Mouse (Mus musculus) heart, embryonic 13.5 days (tissue): ENCODE data around the gene Ccdc171. TPM values are rescaled to one million over a fixed set of nuclear protein-coding genes. Genes with fewer than 3 reads are reported as not detected.

ENCODE experiments used
- ATAC-seq: fragments of 200-750 bp; cut with Nextera tagmentation; 2 replicates; pipeline ENCODE4 v1.8.0; 2017; ENCODE audit warnings: moderate TSS enrichment; ENCODE audit not compliant: insufficient number of reproducible peaks, low FRiP score, low TSS enrichment; ENCODE audit errors: extremely low read depth
- H3K27ac ChIP-seq: fragments of 300-500 bp; sonication (generic); replicated peaks from 2 replicates; pipeline ENCODE4 v1.5.1; 2015; ENCODE audit warnings: moderate library complexity, mild to moderate bottlenecking, inconsistent platforms
- H3K27me3 ChIP-seq: fragments of 300-500 bp; sonication (generic); replicated peaks from 2 replicates; pipeline ENCODE4 v1.6.1; 2015; ENCODE audit warnings: mild to moderate bottlenecking, inconsistent platforms
- H3K36me3 ChIP-seq: fragments of 300-500 bp; sonication (generic); 2 replicates; pipeline ENCODE4 v1.6.1; 2015; ENCODE audit warnings: mild to moderate bottlenecking, inconsistent platforms
- H3K4me1 ChIP-seq: fragments of 300-500 bp; sonication (generic); 2 replicates; pipeline ENCODE4 v1.6.1; 2015; ENCODE audit warnings: inconsistent platforms
- H3K4me2 ChIP-seq: fragments of 300-500 bp; sonication (generic); 2 replicates; pipeline ENCODE4 v1.6.1; 2015; ENCODE audit warnings: inconsistent platforms, mild to moderate bottlenecking, moderate library complexity
- H3K4me3 ChIP-seq: fragments of 300-500 bp; sonication (generic); 2 replicates; pipeline ENCODE4 v1.5.1; 2015; ENCODE audit warnings: moderate library complexity, mild to moderate bottlenecking, inconsistent platforms
- H3K9ac ChIP-seq: fragments of 300-500 bp; sonication (generic); 2 replicates; pipeline ENCODE4 v1.6.1; 2015; ENCODE audit warnings: inconsistent platforms, mild to moderate bottlenecking, moderate library complexity
- H3K9me3 ChIP-seq: fragments of 300-500 bp; sonication (generic); 2 replicates; pipeline ENCODE4 v1.6.1; 2016; ENCODE audit warnings: inconsistent platforms
- whole genome bisulfite sequencing: fragments of 180-500 bp; shearing (Covaris S2); methylation state at CpG from one replicate; pipeline ENCODE4 v1.1.7; 2015; ENCODE audit warnings: mixed read lengths; 5-methylcytosine and 5-hydroxymethylcytosine counted together
- polyA plus RNA-seq: library from polyadenylated mRNA; unstranded; fragments of >200 nt; fragmentation: Nextera tagmentation; extraction: Ambion mirVana; gene quantifications from 2 replicates; pipeline ENCODE4 v1.2.1, GENCODE M21; 2015

Ccdc171 gene
- polyA plus RNA-seq, 1 experiment from 2014 or later = 2.3 TPM

DNA sequence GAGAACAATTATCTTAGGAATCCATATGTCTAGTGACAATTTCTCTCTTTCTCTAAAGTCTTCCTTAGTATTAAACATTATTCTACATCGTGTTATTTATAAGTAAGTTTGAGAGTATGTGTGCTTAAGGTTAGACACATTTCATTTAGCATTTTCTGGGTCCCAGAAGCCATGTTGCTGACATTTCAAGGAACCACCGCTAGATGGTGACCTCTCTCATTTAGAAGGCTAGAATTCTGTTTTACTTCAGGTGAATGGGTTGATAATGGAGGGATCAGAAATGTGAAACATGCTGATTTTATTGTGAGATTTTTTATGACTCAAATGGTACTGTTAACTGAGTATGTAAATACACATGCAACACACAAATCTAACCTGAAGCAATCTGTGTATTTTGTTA, 199.8 kb downstream of the Ccdc171 start:
- Histone ChIP-seq H3K9ac (no peak overlapping the region), H3K4me3 (no peak overlapping the region), H3K27ac (no peak overlapping the region), H3K9me3 (no peaks in the 10 kb centered on the region), H3K4me1 (no peaks in the 10 kb centered on the region), H3K4me2 (no peak overlapping the region), H3K36me3 (no peaks in the 10 kb centered on the region), H3K27me3 (no peaks in the 10 kb centered on the region)
- WGBS = 9% methylated on average over 2 of the region's 2 CpGs
- ATAC-seq = no peak

DNA sequence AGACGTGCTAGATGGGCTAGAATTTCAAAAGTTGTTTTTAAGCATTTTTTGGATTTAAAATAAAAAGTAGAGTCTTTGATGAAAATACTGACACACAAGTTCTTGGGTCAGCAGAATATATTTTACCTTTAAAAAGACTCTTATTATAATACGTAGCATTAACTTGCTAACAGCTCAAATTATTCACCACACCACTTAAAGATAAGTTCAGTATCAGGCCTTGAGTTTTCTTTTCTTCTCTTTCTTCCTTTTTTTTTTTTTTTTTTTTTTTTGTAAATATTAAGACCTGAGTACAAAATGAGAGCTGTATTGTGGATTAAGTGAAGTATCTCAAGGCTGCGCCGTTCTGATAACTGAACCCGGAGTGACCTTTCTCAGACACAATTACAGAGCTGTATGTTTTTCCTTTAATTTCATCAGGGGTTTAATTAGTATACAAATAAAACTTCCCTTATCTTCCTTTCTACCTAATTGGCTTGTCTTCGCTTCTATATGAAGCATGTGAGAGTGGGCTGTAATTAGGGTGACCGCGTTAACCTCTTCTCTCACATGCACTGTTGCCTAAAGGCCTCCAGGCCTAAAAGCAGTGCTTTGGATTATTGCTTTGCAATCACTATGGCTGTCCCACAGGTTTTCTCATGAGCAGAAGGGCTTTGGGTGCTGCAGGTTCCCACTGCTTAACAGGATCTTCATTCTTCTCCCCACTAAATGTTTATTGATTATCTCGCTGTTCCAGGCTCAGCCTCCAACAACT, 214.0 kb downstream of the Ccdc171 start:
- H3K27ac ChIP-seq = no peak overlapping the region
- 82% methylated on average over 9 of the region's 9 CpGs for WGBS

DNA sequence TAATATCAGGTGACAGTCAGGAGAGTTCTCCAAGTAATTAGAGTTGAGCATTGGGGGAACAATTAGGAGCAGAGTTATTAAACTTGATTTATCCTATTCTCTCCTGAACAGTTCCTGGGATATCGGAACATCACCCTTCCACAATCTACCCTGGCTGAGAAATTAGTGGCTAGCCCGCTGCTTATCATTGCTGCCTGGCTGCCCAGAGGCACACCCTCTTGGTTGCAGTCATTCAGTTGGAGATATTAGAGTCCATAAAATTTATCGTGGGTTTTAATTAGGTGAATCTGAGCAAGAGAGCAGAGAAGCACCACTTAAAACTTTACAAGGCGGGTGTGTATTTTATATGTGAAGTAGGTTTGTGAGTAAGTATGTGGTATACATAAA, 214.5 kb downstream of the Ccdc171 start:
- Histone ChIP-seq H3K27me3 (no peaks in the 10 kb centered on the region), H3K9me3 (no peaks in the 10 kb centered on the region), H3K27ac (no peak overlapping the region), H3K4me3 (no peak overlapping the region), H3K4me1 (no peaks in the 10 kb centered on the region), H3K9ac (no peak overlapping the region), H3K4me2 (no peak overlapping the region), H3K36me3 (no peaks in the 10 kb centered on the region)
- no peak for ATAC-seq
- 75% methylated on average over 4 of the region's 4 CpGs for WGBS

More for the DNA sequence above, 214.0 kb downstream of the Ccdc171 start:
- H3K4me1 ChIP-seq = no peaks in the 10 kb centered on the region
- H3K27me3 ChIP-seq = no peaks in the 10 kb centered on the region
- no peak overlapping the region for H3K9ac ChIP-seq
- no peak overlapping the region for H3K4me3 ChIP-seq
- no peaks in the 10 kb centered on the region for H3K36me3 ChIP-seq
- H3K4me2 ChIP-seq = no peak overlapping the region
- no peaks in the 10 kb centered on the region for H3K9me3 ChIP-seq
- no peak for ATAC-seq

DNA sequence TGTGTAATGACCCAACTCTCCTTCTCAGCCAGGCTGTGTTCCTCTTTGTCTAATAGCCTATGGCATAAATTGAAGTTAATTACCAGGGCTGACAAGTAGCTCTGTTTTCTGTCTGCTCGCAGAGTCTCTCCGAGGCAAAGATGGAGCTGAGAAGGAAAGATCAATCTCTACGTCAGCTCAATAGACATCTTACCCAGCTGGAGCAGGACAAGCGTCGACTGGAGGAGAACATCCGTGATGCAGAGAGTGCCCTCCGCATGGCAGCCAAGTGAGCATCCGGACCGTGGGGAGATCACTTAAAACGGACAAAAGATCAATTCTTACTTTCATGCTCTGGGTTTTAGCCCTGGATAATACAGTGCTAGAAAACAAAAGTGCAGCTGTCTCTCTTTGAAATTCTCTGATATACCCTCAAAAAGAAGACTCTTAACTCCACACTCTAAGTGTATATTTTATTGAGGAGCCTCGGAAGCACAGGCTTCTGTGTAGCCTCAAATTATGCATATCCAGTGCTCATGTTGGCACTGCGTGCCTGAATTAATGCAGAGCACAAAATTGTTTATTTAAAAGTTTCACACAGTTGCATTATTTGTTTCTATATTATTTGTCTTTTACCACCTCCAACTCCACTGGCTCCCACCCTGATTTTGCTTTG, 217.6 kb downstream of the Ccdc171 start:
- no peaks in the 10 kb centered on the region for H3K27me3 ChIP-seq
- no peak overlapping the region for H3K9ac ChIP-seq
- no peaks in the 10 kb centered on the region for H3K36me3 ChIP-seq
- no peaks in the 10 kb centered on the region for H3K4me1 ChIP-seq
- no peaks in the 10 kb centered on the region for H3K9me3 ChIP-seq
- WGBS = 60% methylated on average over 12 of the region's 12 CpGs
- no peak overlapping the region for H3K4me3 ChIP-seq
- H3K4me2 ChIP-seq = no peak overlapping the region
- no peak overlapping the region for H3K27ac ChIP-seq
- no peak for ATAC-seq

DNA sequence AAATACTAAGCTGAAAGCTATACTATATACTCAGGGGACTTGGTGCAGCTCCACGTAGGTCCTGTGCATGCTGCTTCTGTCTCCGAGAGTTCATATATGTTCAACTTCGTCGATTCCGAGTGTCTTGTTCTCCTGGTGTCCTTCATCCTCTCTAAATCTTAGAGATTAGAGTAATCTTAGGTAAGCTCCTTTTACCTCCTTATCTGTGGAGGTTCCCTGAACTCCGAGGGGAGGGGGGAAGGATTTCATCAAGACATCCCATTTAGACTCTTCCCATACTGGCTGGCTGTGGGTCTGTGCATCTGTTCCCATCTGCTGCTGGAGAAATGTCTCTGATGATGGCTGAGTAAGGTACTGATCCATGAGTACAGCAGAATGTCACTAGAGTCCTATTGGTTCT, 249.8 kb downstream of the Ccdc171 start:
- WGBS = 85% methylated on average over 6 of the region's 6 CpGs

DNA sequence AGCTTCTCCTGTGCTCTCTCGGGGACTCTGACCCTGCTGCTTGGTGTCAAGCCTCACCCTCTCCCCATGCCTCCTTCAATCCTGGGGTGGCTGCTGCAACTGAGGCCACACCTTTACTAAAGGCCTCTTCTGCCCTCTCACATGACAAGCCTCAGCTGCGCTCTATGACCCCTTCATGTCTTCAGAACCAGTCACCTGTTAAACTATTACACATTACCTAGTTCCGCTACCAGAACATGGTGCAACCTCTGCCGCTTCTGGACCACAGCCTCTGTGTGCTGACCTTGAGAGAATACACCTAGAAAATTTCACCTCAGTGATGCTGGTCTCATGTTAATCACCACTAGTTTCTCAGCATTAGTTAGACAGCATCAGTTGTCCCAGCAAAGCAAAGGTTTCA, 254.7 kb downstream of the Ccdc171 start:
- Histone ChIP-seq H3K4me2 (no peak overlapping the region), H3K4me1 (no peaks in the 10 kb centered on the region), H3K4me3 (no peak overlapping the region), H3K27me3 (no peaks in the 10 kb centered on the region), H3K36me3 (no peaks in the 10 kb centered on the region), H3K9me3 (no peaks in the 10 kb centered on the region; the same call in 1 of the 2 replicates), H3K27ac (no peak overlapping the region), H3K9ac (no peak overlapping the region)
- 92% methylated on average over 4 of the region's 4 CpGs for WGBS
- no peak for ATAC-seq

More for the DNA sequence above, 249.8 kb downstream of the Ccdc171 start:
- H3K9ac ChIP-seq = no peak overlapping the region
- H3K36me3 ChIP-seq = no peaks in the 10 kb centered on the region
- no peaks in the 10 kb centered on the region; the same call in 1 of the 2 replicates for H3K9me3 ChIP-seq
- no peak for ATAC-seq
- H3K4me2 ChIP-seq = no peak overlapping the region
- no peak overlapping the region for H3K27ac ChIP-seq
- no peaks in the 10 kb centered on the region for H3K27me3 ChIP-seq
- no peak overlapping the region for H3K4me3 ChIP-seq
- H3K4me1 ChIP-seq = no peaks in the 10 kb centered on the region

DNA sequence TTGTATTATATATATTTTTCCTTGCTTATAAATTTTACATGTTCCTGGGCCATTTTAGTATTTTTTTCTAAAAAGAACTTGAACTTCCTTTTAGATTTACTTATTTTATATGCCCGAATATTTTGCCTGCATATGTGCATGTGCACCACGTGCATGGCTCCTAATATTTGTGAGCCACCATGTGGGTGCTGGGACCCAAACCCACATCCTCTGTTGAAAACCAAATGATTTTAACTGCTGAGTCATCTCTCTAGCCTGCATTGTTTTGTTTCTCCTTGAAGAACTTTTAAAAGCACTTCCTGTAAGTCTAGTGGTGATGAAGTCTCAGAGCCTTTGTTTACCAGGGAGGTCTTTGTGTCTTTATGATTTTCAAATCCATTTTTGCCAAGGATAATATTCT, 259.8 kb downstream of the Ccdc171 start:
- H3K36me3 ChIP-seq = no peaks in the 10 kb centered on the region
- no peaks in the 10 kb centered on the region for H3K4me1 ChIP-seq
- no peaks in the 10 kb centered on the region; the same call in 1 of the 2 replicates for H3K9me3 ChIP-seq
- H3K4me3 ChIP-seq = no peak overlapping the region
- ATAC-seq = no peak
- no peak overlapping the region for H3K9ac ChIP-seq
- no peak overlapping the region for H3K27ac ChIP-seq
- H3K27me3 ChIP-seq = no peaks in the 10 kb centered on the region
- no peak overlapping the region for H3K4me2 ChIP-seq
- WGBS = 80% methylated on average over 2 of the region's 2 CpGs

DNA sequence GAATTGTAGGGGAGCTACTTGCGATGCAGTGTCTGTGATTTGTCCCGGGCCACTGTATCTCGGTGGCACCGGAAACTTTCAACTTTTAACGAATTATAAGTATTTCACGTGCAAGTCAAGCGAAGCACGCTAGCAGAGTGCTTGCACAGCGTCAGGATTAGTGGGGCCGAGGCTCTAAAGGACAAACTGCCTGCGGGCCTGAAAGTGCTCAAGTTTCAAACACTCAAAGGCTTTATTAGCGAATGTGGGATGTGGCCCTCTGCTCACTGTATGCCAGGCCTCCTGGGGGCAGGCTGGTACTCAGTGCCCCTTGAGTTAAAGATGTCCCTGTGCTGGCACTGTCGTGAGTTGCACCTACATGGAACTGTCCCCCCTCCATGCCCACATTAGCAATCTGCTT, 266.5 kb downstream of the Ccdc171 start:
- WGBS = 61% methylated on average over 13 of the region's 13 CpGs
- no peaks in the 10 kb centered on the region for H3K36me3 ChIP-seq

DNA sequence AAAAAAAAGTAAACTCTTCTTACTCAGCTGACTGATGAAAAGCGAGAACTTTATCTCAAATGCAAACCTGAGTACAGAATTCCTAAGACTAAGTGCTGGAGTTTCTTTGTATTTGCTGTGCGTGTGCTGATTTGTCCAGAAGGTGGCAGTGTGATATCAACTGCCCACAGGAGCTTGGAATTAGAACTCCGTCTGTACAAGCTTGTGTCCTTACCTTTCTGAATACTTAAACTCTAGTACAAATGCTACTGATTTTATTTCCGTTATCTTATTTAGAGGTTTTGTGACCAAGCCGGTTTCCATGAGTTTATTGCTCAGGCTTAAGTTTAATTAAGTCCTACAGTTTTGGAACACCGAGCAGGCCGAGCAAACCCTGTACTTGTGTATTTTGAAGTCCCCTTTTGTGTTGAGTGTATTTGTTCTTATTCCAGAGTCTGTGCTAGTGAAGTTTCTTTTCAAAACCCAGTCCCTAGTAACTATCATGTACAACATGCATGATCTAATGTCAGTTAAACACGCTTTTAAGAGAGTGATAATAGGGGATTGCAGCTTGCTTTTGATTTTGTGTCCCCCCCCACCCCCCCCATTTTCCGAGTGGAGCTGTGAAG, 269.1 kb downstream of the Ccdc171 start:
- no peak overlapping the region for H3K27ac ChIP-seq
- no peak for ATAC-seq
- H3K4me3 ChIP-seq = no peak overlapping the region
- 31% methylated on average over 9 of the region's 9 CpGs for WGBS
- H3K4me2 ChIP-seq = 0 out of 2 replicates have a peak overlapping the region, but pooled peaks have one; percentile 13
- peaks cover 5% of the 10 kb centered on the region for H3K27me3 ChIP-seq
- H3K36me3 ChIP-seq = no peaks in the 10 kb centered on the region
- H3K9me3 ChIP-seq = no peaks in the 10 kb centered on the region
- no peak overlapping the region for H3K9ac ChIP-seq
- peaks cover 8% of the 10 kb centered on the region; the same call in 1 of the 2 replicates for H3K4me1 ChIP-seq

More for the DNA sequence above, 266.5 kb downstream of the Ccdc171 start:
- H3K27me3 ChIP-seq = peaks cover 3% of the 10 kb centered on the region; the same call in 1 of the 2 replicates
- H3K9me3 ChIP-seq = no peaks in the 10 kb centered on the region
- no peak overlapping the region for H3K9ac ChIP-seq
- no peak overlapping the region for H3K4me2 ChIP-seq
- H3K4me1 ChIP-seq = no peaks in the 10 kb centered on the region
- no peak overlapping the region for H3K27ac ChIP-seq
- H3K4me3 ChIP-seq = no peak overlapping the region
- ATAC-seq = no peak

DNA sequence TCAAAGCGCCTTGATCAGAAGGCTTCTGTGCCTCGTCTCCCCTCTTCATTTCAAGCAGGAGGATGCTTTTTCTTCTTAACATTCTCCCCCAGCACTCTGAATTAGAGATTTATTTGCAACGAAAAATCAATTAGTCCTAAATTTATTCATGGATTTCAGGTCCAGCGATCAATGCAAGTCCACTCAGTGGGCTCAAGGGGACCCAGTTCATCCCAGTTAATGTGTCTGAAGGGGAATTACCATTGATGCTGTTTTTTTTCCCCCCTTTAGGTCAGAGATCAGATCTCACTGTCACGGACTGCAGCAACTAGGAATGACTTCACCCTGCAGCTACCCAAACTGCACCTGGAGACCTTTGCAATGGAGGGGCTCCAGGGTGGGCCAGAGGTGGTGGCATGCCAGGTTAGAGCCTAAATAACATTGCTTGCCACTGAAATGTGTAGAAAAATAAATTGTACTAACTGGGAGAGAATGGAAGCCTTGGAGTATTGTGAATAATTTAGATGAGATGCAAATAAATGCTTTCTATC, 269.6 kb downstream of the Ccdc171 start:
- H3K9me3 ChIP-seq = no peaks in the 10 kb centered on the region
- H3K4me1 ChIP-seq = peaks cover 8% of the 10 kb centered on the region; the same call in 1 of the 2 replicates
- no peak overlapping the region for H3K9ac ChIP-seq
- WGBS = 64% methylated on average over 5 of the region's 5 CpGs
- H3K36me3 ChIP-seq = no peaks in the 10 kb centered on the region
- no peak for ATAC-seq
- no peak overlapping the region for H3K27ac ChIP-seq
- H3K4me2 ChIP-seq = no peak overlapping the region
- no peak overlapping the region for H3K4me3 ChIP-seq
- H3K27me3 ChIP-seq = peaks cover 5% of the 10 kb centered on the region

DNA sequence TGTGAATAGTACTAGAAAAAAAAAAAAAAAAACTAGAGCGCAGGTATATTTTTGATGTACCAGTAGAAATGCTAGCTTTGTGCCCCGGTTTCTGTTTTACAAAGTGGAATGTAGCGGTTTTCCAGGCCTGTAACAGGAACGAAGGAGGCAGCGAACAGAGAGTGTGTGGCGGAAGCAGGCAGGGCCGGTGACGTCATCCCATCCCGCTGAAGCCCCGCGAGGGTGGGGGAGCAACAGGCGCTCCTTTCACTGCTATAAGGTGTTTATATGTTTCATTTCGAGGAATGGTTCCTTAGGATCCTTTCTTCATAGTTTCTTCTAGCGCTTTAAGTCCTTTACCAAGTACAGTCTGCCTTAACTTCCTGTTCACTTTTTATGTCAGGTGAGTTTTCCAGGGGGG, 272.6 kb downstream of the Ccdc171 start:
- Histone ChIP-seq H3K27me3 (peaks cover 5% of the 10 kb centered on the region), H3K4me1 (peaks cover 12% of the 10 kb centered on the region; the same call in 1 of the 2 replicates), H3K9me3 (no peaks in the 10 kb centered on the region), H3K4me2 (peak overlapping the region; percentile 27), H3K36me3 (no peaks in the 10 kb centered on the region), H3K9ac (no peak overlapping the region), H3K4me3 (no peak overlapping the region; the same call in 1 of the 2 replicates), H3K27ac (no peak overlapping the region)
- ATAC-seq = no peak
- 66% methylated on average over 14 of the region's 14 CpGs for WGBS
